Mouse (Mus musculus) hindbrain, postnatal 0 days (tissue): ENCODE results near the gene Noc4l. TPM values are rescaled to one million over a fixed set of nuclear protein-coding genes. Genes with fewer than 3 reads are reported as not detected.

Experiments used
- ATAC-seq: fragments of 200-750 bp; cut with Nextera tagmentation; 2 replicates; pipeline ENCODE4 v1.8.0; 2017; ENCODE audit warnings: mild to moderate bottlenecking, moderate TSS enrichment, moderate library complexity
- DNase-seq: peaks from one replicate; pipeline ENCODE4 v3.0.0-alpha.2; 2015; ENCODE audit warnings: low spot score
- H3K27ac ChIP-seq: fragments of 300-500 bp; sonication (generic); 2 replicates; pipeline ENCODE4 v1.5.1; 2014; ENCODE audit warnings: mild to moderate bottlenecking
- H3K27me3 ChIP-seq: fragments of 300-500 bp; sonication (generic); 2 replicates; pipeline ENCODE4 v1.6.1; 2014; ENCODE audit warnings: low read length, mixed read lengths; ENCODE audit not compliant: insufficient read depth
- H3K36me3 ChIP-seq: fragments of 300-500 bp; sonication (generic); 2 replicates; pipeline ENCODE4 v1.6.1; 2014; ENCODE audit warnings: low read length, mixed read lengths; ENCODE audit not compliant: insufficient read depth
- H3K4me1 ChIP-seq: fragments of 300-500 bp; sonication (generic); 2 replicates; pipeline ENCODE4 v1.6.1; 2014; ENCODE audit warnings: antibody characterized with exemption, low read length, mixed read lengths; ENCODE audit not compliant: insufficient read depth
- H3K4me2 ChIP-seq: fragments of 300-500 bp; sonication (generic); 2 replicates; pipeline ENCODE4 v1.6.1; 2014; ENCODE audit warnings: low read depth, mild to moderate bottlenecking, low read length, moderate library complexity, mixed read lengths
- H3K4me3 ChIP-seq: fragments of 300-500 bp; sonication (generic); 2 replicates; pipeline ENCODE4 v1.5.1; 2014; ENCODE audit warnings: low read length
- H3K9ac ChIP-seq: fragments of 300-500 bp; sonication (generic); replicated peaks from 2 replicates; pipeline ENCODE4 v1.6.1; 2014; ENCODE audit warnings: mild to moderate bottlenecking, low read length, moderate library complexity, mixed read lengths
- H3K9me3 ChIP-seq: fragments of 300-500 bp; sonication (generic); 2 replicates; pipeline ENCODE4 v1.6.1; 2016; ENCODE audit warnings: low read length, mixed read lengths
- CTCF ChIP-seq: IDR thresholded peaks from 2 replicates; pipeline ENCODE4 v1.5.1; 2016; ENCODE audit warnings: antibody characterized with exemption, control low read depth, low read depth
- WGBS: fragments of 180-500 bp; shearing (Covaris S2); extraction: QIAGEN DNeasy Blood & Tissue Kit; methylation state at CpG from one replicate; pipeline ENCODE4 v1.1.7; 2014; 5-methylcytosine and 5-hydroxymethylcytosine counted together
- polyA plus RNA-seq: library from polyadenylated mRNA; unstranded; fragments of >200 nt; fragmentation: Nextera tagmentation; extraction: Ambion mirVana; gene quantifications from 2 replicates; pipeline ENCODE4 v1.2.1, GENCODE M21; 2015
- total RNA-seq: library from RNA; depleted of rRNA; stranded (reverse); fragments of >200 nt; gene quantifications from 2 replicates; pipeline ENCODE4 v1.2.3, GENCODE M21; 2014

The Noc4l gene
- total and polyA plus RNA-seq, 2 experiments from 2014 or later, result 38.0 to 42.8 TPM

- WGBS, result 60% methylated on average over 5 of the region's 5 CpGs
- H3K4me2 ChIP-seq, result no peak overlapping the region
- H3K27ac ChIP-seq, result no peak overlapping the region
- ATAC-seq (no peak), DNase-seq (no peak)
- no peak overlapping the region for H3K4me3 ChIP-seq
- no peaks in the 10 kb centered on the region for H3K9me3 ChIP-seq
- H3K36me3 ChIP-seq, result no peaks in the 10 kb centered on the region
- H3K9ac ChIP-seq, result no peak overlapping the region
- H3K27me3 ChIP-seq, result no peaks in the 10 kb centered on the region
- H3K4me1 ChIP-seq, result no peaks in the 10 kb centered on the region
- no peak for TF ChIP-seq CTCF
Observed at GRCm38 (mm10) chr5:110609868-110610267, 43.3 kb downstream of the Noc4l start.

GRCm38 (mm10) chr5:110609425-110609824 lies 43.8 kb downstream of the Noc4l start:
- Histone ChIP-seq H3K4me3 (no peak overlapping the region), H3K27me3 (no peaks in the 10 kb centered on the region), H3K36me3 (no peaks in the 10 kb centered on the region), H3K4me1 (no peaks in the 10 kb centered on the region), H3K9me3 (no peaks in the 10 kb centered on the region), H3K9ac (no peak overlapping the region), H3K27ac (no peak overlapping the region), H3K4me2 (no peak overlapping the region)
- WGBS, result 88% methylated on average over 3 of the region's 3 CpGs
- TF ChIP-seq CTCF, result no peak
- ATAC-seq (no peak), DNase-seq (no peak)

DNA sequence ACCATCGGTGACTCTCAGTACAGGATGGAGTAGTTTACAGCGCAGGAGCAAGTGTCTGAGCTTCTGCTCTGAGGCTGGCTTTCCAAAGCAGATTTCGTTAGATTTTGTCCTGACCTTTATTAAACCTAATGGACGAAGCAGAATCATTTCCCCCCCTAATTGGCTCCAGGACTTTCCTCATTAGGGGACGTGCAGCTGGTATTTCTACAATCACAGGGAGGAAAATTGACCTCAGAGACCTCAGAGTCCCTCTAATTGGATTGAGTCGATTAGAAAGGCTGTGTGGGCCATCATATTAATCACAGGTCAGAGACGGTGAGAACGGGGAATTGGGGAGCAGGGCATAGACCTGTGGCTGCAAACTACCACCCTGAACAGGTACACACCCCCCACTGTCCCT lies 44.3 kb downstream of the Noc4l start:
- H3K27ac ChIP-seq, result no peak overlapping the region
- H3K9me3 ChIP-seq, result no peaks in the 10 kb centered on the region
- no peak overlapping the region for H3K9ac ChIP-seq
- no peaks in the 10 kb centered on the region for H3K27me3 ChIP-seq
- no peaks in the 10 kb centered on the region for H3K4me1 ChIP-seq
- no peak overlapping the region for H3K4me2 ChIP-seq
- no peak for DNase-seq
- 62% methylated on average over 8 of the region's 8 CpGs for WGBS
- no peak overlapping the region for H3K4me3 ChIP-seq
- ATAC-seq, result no peak
- TF ChIP-seq CTCF, result no peak
- no peaks in the 10 kb centered on the region for H3K36me3 ChIP-seq

DNA sequence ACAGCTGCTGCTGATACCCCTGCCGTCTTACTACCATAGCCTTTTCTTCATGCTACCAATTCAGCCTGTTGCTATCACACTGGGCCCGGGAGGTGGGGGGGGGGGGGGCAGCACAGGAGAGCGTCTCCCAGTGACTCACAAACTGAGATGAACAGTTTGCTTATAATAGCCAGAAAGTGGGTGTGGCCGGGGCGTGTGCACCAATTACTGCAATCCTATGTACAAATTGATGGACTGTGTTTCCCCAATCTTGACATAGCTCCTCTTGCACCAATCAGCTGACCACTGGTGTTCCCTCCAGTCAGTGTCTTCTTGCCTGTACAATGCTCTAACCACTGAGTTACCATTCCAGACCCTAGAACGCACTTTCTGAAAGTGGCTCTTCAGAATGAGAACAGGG lies 44.9 kb downstream of the Noc4l start:
- no peak overlapping the region for H3K4me3 ChIP-seq
- DNase-seq (no peak), ATAC-seq (no peak)
- no peak overlapping the region for H3K4me2 ChIP-seq
- no peaks in the 10 kb centered on the region for H3K36me3 ChIP-seq
- no peaks in the 10 kb centered on the region for H3K4me1 ChIP-seq
- 81% methylated on average over 6 of the region's 6 CpGs for WGBS
- H3K9me3 ChIP-seq, result no peaks in the 10 kb centered on the region
- H3K27ac ChIP-seq, result no peak overlapping the region
- TF ChIP-seq CTCF, result no peak
- H3K27me3 ChIP-seq, result no peaks in the 10 kb centered on the region
- no peak overlapping the region for H3K9ac ChIP-seq

DNA sequence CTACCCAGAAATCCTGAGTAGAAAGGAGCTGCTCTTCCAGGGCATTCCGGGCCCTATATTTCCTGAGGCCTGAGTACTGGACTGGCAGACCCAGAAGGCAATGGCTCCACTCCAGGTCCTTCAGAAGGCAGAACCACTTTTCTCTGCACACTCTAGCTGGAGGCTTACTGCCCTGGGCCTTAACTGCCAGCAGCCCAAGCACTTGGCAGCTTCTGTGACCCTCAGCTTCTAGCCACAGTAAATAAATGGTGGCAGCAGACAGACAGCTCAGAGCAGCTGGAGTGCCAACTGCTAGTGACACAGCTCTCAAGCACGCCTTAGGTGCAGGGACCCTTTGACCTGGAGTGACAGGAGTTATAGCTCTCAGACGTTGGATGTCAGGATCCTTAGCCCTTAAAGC lies 45.5 kb downstream of the Noc4l start:
- no peaks in the 10 kb centered on the region for H3K27me3 ChIP-seq
- no peaks in the 10 kb centered on the region for H3K9me3 ChIP-seq
- ATAC-seq, result peak; percentile 15; the same call in 1 of the 2 replicates
- WGBS, result 52% methylated on average over 3 of the region's 3 CpGs
- H3K4me3 ChIP-seq, result no peak overlapping the region
- no peaks in the 10 kb centered on the region for H3K4me1 ChIP-seq
- H3K4me2 ChIP-seq, result no peak overlapping the region
- DNase-seq, result peak; percentile 11
- H3K27ac ChIP-seq, result no peak overlapping the region
- no peaks in the 10 kb centered on the region for H3K36me3 ChIP-seq
- H3K9ac ChIP-seq, result no peak overlapping the region
- TF ChIP-seq CTCF, result no peak

GRCm38 (mm10) chr5:110605531-110606221 lies 47.5 kb downstream of the Noc4l start:
- Histone ChIP-seq H3K4me2 (no peak overlapping the region), H3K4me3 (no peak overlapping the region), H3K36me3 (no peaks in the 10 kb centered on the region), H3K27me3 (no peaks in the 10 kb centered on the region), H3K27ac (no peak overlapping the region), H3K4me1 (no peaks in the 10 kb centered on the region), H3K9ac (no peak overlapping the region), H3K9me3 (no peaks in the 10 kb centered on the region)
- DNase-seq (no peak), ATAC-seq (no peak)
- TF ChIP-seq CTCF, result no peak
- 56% methylated on average over 5 of the region's 5 CpGs for WGBS

- TF ChIP-seq CTCF, result no peak
- ATAC-seq, result no peak
- no peaks in the 10 kb centered on the region for H3K36me3 ChIP-seq
- 94% methylated on average over 2 of the region's 2 CpGs for WGBS
- no peak overlapping the region for H3K27ac ChIP-seq
- H3K9ac ChIP-seq, result no peak overlapping the region
- DNase-seq, result no peak
- H3K27me3 ChIP-seq, result no peaks in the 10 kb centered on the region
- no peak overlapping the region for H3K4me2 ChIP-seq
- no peak overlapping the region for H3K4me3 ChIP-seq
- H3K9me3 ChIP-seq, result no peaks in the 10 kb centered on the region
- no peaks in the 10 kb centered on the region for H3K4me1 ChIP-seq
Observed at GRCm38 (mm10) chr5:110604311-110604710, 48.9 kb downstream of the Noc4l start.
